Mouse (Mus musculus) embryonic fibroblast, embryonic 13.5 days (primary cell): ENCODE results near the gene Gprasp1.
"Not testable (repeated sequence)": the region's sequence is repeated elsewhere in the genome, so short reads cannot be mapped to it uniquely, and the experiment has no call there.

ENCODE experiments used
- CTCF ChIP-seq: IDR thresholded peaks from 2 replicates; pipeline ENCODE4 v1.5.1; 2011; ENCODE audit warnings: mild to moderate bottlenecking, control low read depth, low read length, moderate library complexity, borderline replicate concordance; ENCODE audit not compliant: insufficient read depth
- POLR2A ChIP-seq: IDR thresholded peaks from 2 replicates; pipeline ENCODE4 v1.6.1; 2011; ENCODE audit warnings: low read depth, mild to moderate bottlenecking, control low read depth, low read length, moderate library complexity

DNA sequence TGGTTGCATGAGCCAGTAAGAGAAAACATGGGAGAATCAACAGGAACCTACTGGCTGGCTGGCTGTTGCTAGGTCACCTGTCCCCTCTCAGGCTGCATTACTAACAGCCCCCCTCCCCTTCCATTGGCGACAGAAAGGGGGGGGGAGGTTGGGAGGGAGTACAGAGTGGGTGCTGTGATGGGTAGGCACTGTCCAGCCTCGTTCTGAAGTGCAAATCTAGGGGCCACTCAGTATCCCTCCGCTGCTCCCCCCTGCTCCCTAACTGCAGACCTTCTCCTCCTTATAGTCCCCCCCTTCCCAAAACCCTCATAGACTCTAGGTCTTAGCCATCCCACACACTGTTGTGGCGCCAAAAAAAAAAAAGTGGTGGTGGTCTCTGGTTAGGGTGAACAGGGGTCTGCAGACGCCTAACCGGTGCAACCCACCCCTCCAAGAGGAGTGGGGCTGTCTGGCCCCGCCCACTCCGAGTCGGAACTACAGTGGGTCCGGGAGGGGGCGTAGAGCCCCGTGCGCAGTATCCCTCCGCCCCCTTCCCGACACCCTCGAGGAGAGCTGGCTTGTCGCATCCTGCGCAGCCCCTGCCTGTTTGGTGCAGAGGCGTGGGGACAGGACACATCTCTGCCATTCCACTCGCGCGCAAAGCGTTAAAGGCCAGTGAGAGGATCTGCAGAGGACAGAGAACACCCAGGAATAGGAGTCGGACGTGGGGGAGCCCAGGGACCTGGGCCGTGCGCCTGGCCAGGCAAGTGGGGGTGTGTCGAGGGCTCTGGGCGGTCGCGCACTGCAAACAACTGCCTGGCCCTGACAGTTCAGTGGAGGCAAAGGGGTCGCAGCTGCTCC, 96.2 kb downstream of the Gprasp1 start, which contains the start of gene Gprasp2:
- not testable (repeated sequence) for TF ChIP-seq POLR2A, CTCF
